Mouse (Mus musculus): Measurements from ENCODE around the gene Lamtor4.

DNA sequence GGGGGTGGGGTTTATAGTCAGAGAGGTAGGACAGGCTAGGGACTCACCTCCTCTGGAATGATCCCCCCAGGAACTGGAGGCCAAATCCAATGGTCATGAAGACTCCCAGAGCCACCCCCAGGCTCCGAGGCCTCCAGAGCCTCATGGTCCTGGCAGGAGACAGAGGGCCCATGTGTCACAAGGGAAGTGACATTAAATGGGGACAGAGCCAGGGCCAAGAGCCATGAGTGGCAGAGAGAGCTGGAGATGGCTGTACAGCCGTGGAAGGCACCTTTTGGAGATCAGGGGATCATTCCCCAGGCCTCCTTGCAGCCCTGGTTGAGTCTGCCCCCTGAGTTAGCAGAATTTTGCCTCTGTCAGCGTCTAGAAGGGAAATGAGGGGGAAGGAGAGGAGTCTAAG, 15.9 kb downstream of the Lamtor4 start:
- TF ChIP-seq ZC3H11A (IDR thresholded peaks at IDR 0.05; ENCODE audit: borderline replicate concordance, low read depth, low read length) (no peak), HCFC1 (IDR thresholded peaks at IDR 0.05; ENCODE audit: borderline replicate concordance, insufficient read depth, low read length) (no peak)
